Mouse (Mus musculus) intestine, embryonic 14.5 days (tissue): Measurements from ENCODE around the gene Tmem44. TPM values are rescaled to one million over a fixed set of nuclear protein-coding genes. Genes with fewer than 3 reads are reported as not detected.

Source experiments
- ATAC-seq: fragments of 200-750 bp; cut with Nextera tagmentation; replicated peaks from 2 replicates; pipeline ENCODE4 v1.8.0; 2017; ENCODE audit warnings: low read depth, moderate number of reproducible peaks, moderate TSS enrichment, moderate library complexity; ENCODE audit not compliant: low FRiP score, low TSS enrichment
- DNase-seq: peaks from one replicate; pipeline ENCODE4 v3.0.0-alpha.2; 2018; ENCODE audit warnings: low spot score
- H3K27ac ChIP-seq: fragments of 300-500 bp; sonication (generic); 2 replicates; pipeline ENCODE4 v1.5.1; 2014; ENCODE audit warnings: low read depth, mild to moderate bottlenecking, control low read depth
- H3K27me3 ChIP-seq: fragments of 300-500 bp; sonication (generic); replicated peaks from 2 replicates; pipeline ENCODE4 v1.6.1; 2014; ENCODE audit warnings: low read length, control low read depth; ENCODE audit not compliant: control insufficient read depth, insufficient read depth
- H3K36me3 ChIP-seq: fragments of 300-500 bp; sonication (generic); 2 replicates; pipeline ENCODE4 v1.6.1; 2014; ENCODE audit warnings: low read length, control low read depth; ENCODE audit not compliant: control insufficient read depth, insufficient read depth
- H3K4me1 ChIP-seq: fragments of 300-500 bp; sonication (generic); replicated peaks from 2 replicates; pipeline ENCODE4 v1.6.1; 2014; ENCODE audit warnings: low read length, control low read depth, mixed read lengths; ENCODE audit not compliant: control insufficient read depth, insufficient read depth
- H3K4me2 ChIP-seq: fragments of 300-500 bp; sonication (generic); 2 replicates; pipeline ENCODE4 v1.6.1; 2014; ENCODE audit warnings: low read length
- H3K4me3 ChIP-seq: fragments of 300-500 bp; sonication (generic); 2 replicates; pipeline ENCODE4 v1.5.1; 2014; ENCODE audit warnings: low read depth, low read length, control low read depth, mixed read lengths
- H3K9ac ChIP-seq: fragments of 300-500 bp; sonication (generic); 2 replicates; pipeline ENCODE4 v1.6.1; 2014; ENCODE audit warnings: mild to moderate bottlenecking, low read length
- H3K9me3 ChIP-seq: fragments of 300-500 bp; sonication (generic); 2 replicates; pipeline ENCODE4 v1.6.1; 2016; ENCODE audit warnings: low read length, control low read depth; ENCODE audit not compliant: control insufficient read depth
- WGBS: fragments of 180-500 bp; shearing (Covaris S2); extraction: QIAGEN DNeasy Blood & Tissue Kit; methylation state at CpG from one replicate; pipeline ENCODE4 v1.1.7; 2014; 5-methylcytosine and 5-hydroxymethylcytosine counted together
- polyA plus RNA-seq: library from polyadenylated mRNA; unstranded; fragments of >200 nt; fragmentation: Nextera tagmentation; extraction: Ambion mirVana; gene quantifications from 2 replicates; pipeline ENCODE4 v1.2.1, GENCODE M21; 2014

Gene Tmem44
- polyA plus RNA-seq, 1 experiment from 2014 or later, result 15.6 TPM

- Histone ChIP-seq H3K27ac (no peak overlapping the region), H3K9me3 (no peaks in the 10 kb centered on the region), H3K9ac (no peak overlapping the region), H3K4me3 (no peak overlapping the region), H3K27me3 (no peaks in the 10 kb centered on the region), H3K36me3 (no peaks in the 10 kb centered on the region), H3K4me2 (no peak overlapping the region), H3K4me1 (peaks cover 19% of the 10 kb centered on the region)
- DNase-seq, result peak; percentile 78
- peak; percentile 25; the same call in 1 of the 2 replicates for ATAC-seq
- 15% methylated on average over 15 of the region's 15 CpGs for WGBS
Measured at GRCm38 (mm10) chr16:30503958-30504357, 46.7 kb downstream of the Tmem44 start.

DNA sequence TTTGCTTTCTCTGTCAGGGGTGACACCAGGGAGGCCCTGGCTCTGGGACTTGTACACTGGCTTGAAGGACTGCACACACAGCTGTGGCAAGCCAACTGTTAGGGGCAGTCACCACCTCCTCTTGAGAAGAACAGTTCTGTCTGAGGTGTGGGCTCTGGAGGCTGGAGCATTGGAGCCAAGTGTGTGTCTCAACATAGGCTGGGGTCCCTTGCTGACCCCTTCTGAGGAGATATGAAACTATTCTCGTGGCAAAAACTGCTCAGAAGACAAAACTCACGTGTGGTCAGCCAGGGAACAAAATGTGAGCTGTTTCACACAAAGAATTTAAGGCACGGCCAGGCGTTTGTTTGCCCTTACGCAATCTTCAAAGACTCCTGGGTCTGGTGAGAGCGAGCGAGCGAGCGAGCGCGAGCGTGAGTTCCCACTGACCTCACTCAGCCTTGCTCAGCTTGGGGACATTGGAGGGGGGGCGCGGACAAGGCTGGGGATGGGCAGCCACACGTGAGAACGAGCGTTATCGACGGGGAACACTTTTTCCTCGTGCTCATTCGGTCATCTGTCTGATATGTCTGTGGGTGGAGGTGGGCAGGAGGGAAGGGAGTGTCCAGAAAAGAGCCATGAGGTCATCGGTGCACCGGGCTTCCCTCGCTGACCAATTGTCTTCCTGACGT lies 48.3 kb downstream of the Tmem44 start:
- DNase-seq, result peak; percentile 68
- Histone ChIP-seq H3K4me2 (peak overlapping the region; percentile 38), H3K36me3 (no peaks in the 10 kb centered on the region), H3K9me3 (no peaks in the 10 kb centered on the region), H3K4me1 (peaks cover 18% of the 10 kb centered on the region), H3K27me3 (no peaks in the 10 kb centered on the region), H3K4me3 (no peak overlapping the region), H3K9ac (0 out of 2 replicates have a peak overlapping the region, but pooled peaks have one; percentile 20), H3K27ac (peak overlapping the region; percentile 64)
- 26% methylated on average over 25 of the region's 25 CpGs for WGBS
- peak; percentile 54; the same call in 1 of the 2 replicates for ATAC-seq

GRCm38 (mm10) chr16:30501621-30502020 lies 49.0 kb downstream of the Tmem44 start:
- no peak overlapping the region for H3K9ac ChIP-seq
- ATAC-seq, result no peak
- H3K4me3 ChIP-seq, result no peak overlapping the region
- no peaks in the 10 kb centered on the region for H3K36me3 ChIP-seq
- no peaks in the 10 kb centered on the region for H3K27me3 ChIP-seq
- WGBS, result 66% methylated on average over 5 of the region's 5 CpGs
- peaks cover 15% of the 10 kb centered on the region for H3K4me1 ChIP-seq
- no peaks in the 10 kb centered on the region for H3K9me3 ChIP-seq
- no peak overlapping the region; the same call in 1 of the 2 replicates for H3K27ac ChIP-seq
- H3K4me2 ChIP-seq, result no peak overlapping the region
- no peak for DNase-seq

- Histone ChIP-seq H3K27ac (no peak overlapping the region), H3K4me3 (no peak overlapping the region), H3K9ac (no peak overlapping the region), H3K27me3 (no peaks in the 10 kb centered on the region), H3K9me3 (no peaks in the 10 kb centered on the region), H3K4me1 (peaks cover 15% of the 10 kb centered on the region), H3K36me3 (no peaks in the 10 kb centered on the region), H3K4me2 (no peak overlapping the region)
- no peak for ATAC-seq
- WGBS, result 73% methylated on average over 7 of the region's 7 CpGs
- no peak for DNase-seq
Measured at GRCm38 (mm10) chr16:30500223-30500622, 50.4 kb downstream of the Tmem44 start.

GRCm38 (mm10) chr16:30499126-30499857 lies 51.4 kb downstream of the Tmem44 start:
- H3K36me3 ChIP-seq, result no peaks in the 10 kb centered on the region

GRCm38 (mm10) chr16:30497307-30497706 lies 53.3 kb downstream of the Tmem44 start:
- ATAC-seq (no peak), DNase-seq (no peak)
- no peaks in the 10 kb centered on the region for H3K36me3 ChIP-seq
- H3K4me1 ChIP-seq, result peaks cover 11% of the 10 kb centered on the region
- no peaks in the 10 kb centered on the region for H3K27me3 ChIP-seq
- no peaks in the 10 kb centered on the region for H3K9me3 ChIP-seq
- no peak overlapping the region for H3K27ac ChIP-seq
- no peak overlapping the region for H3K9ac ChIP-seq
- H3K4me3 ChIP-seq, result no peak overlapping the region
- H3K4me2 ChIP-seq, result no peak overlapping the region
- WGBS, result 86% methylated on average over 5 of the region's 5 CpGs

More at GRCm38 (mm10) chr16:30499126-30499857, 51.4 kb downstream of the Tmem44 start:
- ATAC-seq (no peak), DNase-seq (no peak)
- 25% methylated on average over 16 of the region's 16 CpGs for WGBS
- Histone ChIP-seq H3K27ac (no peak overlapping the region), H3K27me3 (no peaks in the 10 kb centered on the region), H3K4me2 (no peak overlapping the region), H3K4me1 (peaks cover 15% of the 10 kb centered on the region), H3K9me3 (no peaks in the 10 kb centered on the region), H3K4me3 (no peak overlapping the region), H3K9ac (no peak overlapping the region)

DNA sequence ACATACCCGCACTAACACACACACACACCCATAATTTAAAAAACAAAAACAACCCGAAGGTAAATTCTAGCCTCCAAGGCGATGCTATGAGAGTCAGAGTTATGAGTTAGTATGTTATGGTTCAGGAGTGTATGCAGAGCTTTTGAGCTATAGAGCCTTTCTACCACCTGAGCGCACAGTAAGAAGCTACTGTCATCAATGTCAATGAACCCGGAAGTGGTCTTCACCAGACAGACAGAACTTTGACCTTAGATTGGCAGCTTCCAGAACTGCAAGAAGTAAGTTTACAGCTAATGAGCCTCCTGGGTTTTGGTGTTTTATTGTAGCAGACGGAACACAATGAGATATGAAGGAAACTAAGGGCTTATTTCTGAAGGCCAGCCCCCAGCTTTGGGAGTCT lies 55.8 kb downstream of the Tmem44 start:
- no peak overlapping the region for H3K27ac ChIP-seq
- no peak overlapping the region for H3K4me2 ChIP-seq
- H3K9me3 ChIP-seq, result no peaks in the 10 kb centered on the region
- H3K36me3 ChIP-seq, result no peaks in the 10 kb centered on the region
- 77% methylated on average over 6 of the region's 6 CpGs for WGBS
- no peak overlapping the region for H3K4me3 ChIP-seq
- H3K27me3 ChIP-seq, result no peaks in the 10 kb centered on the region
- H3K9ac ChIP-seq, result no peak overlapping the region
- H3K4me1 ChIP-seq, result peaks cover 12% of the 10 kb centered on the region; the same call in 1 of the 2 replicates
- no peak for DNase-seq
- ATAC-seq, result no peak

DNA sequence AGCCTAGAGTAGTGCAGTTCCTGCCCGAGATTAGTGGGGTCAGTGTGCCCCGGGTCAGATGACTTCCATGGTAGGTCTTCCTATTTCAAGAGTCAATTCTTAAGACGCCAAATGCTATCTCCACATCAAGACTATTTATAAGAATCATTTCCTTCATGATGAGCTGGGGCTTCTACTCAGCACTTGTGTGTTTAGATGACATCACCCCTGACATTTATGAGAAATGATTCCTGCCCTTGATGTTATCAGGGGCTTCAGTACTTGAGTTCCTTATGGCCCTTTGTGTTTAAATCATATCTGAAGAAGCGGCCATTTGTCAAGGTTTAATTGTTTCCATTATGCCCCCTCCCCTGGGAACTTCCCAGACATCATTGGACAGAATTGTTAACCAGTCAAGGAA lies 58.9 kb downstream of the Tmem44 start:
- no peaks in the 10 kb centered on the region for H3K27me3 ChIP-seq
- ATAC-seq, result no peak; the same call in 1 of the 2 replicates
- no peak for DNase-seq
- H3K36me3 ChIP-seq, result no peaks in the 10 kb centered on the region
- H3K9me3 ChIP-seq, result no peaks in the 10 kb centered on the region
- WGBS, result 24% methylated on average over 4 of the region's 4 CpGs
- no peak overlapping the region for H3K27ac ChIP-seq
- no peak overlapping the region for H3K4me2 ChIP-seq
- 0 out of 2 replicates have a peak, but pooled peaks cover 4% of the 10 kb centered on the region for H3K4me1 ChIP-seq
- H3K4me3 ChIP-seq, result no peak overlapping the region
- no peak overlapping the region for H3K9ac ChIP-seq
